Mouse (Mus musculus): ENCODE results near the gene Def6.

GRCm38 (mm10) chr17:28188313-28188712, 19.3 kb upstream of the Def6 start:
- TF ChIP-seq CHD2 (IDR thresholded peaks at IDR 0.05; ENCODE audit: low read depth, low read length) (no peak), MAFK (IDR thresholded peaks at IDR 0.05; ENCODE audit: insufficient read depth, low read depth, low read length) (no peak), ZC3H11A (IDR thresholded peaks at IDR 0.05; ENCODE audit: borderline replicate concordance, low read depth, low read length) (no peak), HCFC1 (IDR thresholded peaks at IDR 0.05; ENCODE audit: borderline replicate concordance, insufficient read depth, low read length) (no peak), ZNF384 (IDR thresholded peaks at IDR 0.05; ENCODE audit: low read depth, low read length) (no peak)

Measured in ES-E14 (cell line).